Mouse (Mus musculus) thymus, postnatal 25 days (tissue): ENCODE results near the gene Caprin1.

Experiments used
- DNase-seq: peaks from one replicate; pipeline ENCODE4 v3.0.0; 2022

Gene Caprin1

DNA sequence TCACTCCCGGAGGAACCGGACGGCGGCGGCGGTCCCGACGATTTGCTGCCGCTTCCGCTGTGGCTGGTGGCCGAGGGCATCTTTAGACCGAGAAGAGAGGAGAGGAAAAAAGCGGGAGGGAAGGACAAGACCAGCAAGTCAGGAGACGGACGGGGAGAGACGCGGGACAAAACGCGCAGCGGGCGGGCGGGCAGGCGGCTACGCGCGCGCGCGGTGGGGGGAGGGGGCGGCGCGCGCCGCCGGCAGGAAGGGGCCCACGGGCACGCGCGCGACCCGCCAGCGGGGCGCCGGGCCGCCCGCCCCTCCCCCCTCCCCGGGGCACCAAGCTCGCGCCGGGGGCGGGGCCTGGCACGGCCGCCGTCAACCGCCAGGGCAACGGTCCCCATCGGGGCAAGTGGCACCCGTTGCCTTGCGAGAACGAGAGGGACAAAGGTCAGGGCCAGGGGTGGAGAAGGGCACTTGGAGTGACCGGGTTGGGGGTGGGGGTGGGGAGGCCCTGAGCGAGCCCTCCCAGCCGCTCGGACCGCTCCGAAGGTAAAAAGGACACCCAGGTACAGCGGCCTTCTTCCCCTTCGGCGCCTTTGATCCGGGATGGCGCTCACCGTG lies 485 bp downstream of the Caprin1 start:
- peak; percentile 89 for DNase-seq

DNA sequence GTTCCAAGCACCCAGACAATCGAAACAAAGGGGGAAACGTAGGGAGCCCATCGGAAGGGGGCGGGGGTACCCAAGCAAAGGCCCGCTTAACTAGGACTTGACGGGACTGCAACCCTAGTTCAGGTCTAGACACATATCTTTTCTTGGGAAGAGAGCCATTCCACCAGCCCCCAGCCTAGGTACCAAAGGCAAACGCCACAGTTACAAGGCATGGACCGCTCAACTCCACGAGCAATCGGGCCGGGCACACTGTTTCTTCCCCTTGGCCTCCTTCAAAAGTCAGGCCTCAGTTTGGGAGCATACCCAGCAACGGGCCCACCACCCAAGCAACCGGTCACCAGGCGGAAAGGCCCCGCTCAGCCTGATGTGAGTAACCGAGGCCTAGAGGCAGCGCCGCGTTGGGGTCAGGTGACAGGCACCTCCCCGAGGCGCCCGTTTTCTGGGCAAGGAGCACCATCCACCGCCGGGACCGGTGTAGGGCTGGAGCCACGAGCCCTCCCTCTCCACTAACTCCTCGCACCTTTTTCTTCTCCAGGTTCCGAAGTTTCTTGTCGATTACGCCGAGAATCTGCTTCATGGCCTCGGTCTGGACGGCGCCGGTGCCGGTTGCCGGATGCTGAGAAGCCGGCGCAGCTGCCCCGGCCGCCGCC lies 1.1 kb downstream of the Caprin1 start:
- DNase-seq: peak; percentile 61

DNA sequence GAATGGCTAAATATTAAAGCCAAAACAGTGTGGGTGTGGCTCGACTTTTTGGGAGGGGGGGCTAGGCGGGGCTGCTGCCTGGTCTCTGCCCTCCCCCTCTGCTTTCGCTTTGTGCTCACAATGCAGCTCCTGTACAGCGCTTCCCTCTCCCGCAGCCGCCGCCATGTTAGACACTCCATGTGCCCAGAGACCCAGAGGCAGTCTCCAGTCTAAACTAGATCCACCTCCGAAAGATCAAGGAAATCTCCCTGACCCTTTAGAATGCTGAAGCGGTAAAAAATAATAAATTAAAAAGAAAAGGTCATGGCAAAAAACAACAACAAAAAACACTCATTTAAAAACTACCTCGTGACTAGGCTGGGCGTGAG lies 1.6 kb downstream of the Caprin1 start:
- DNase-seq: peak; percentile 80

DNA sequence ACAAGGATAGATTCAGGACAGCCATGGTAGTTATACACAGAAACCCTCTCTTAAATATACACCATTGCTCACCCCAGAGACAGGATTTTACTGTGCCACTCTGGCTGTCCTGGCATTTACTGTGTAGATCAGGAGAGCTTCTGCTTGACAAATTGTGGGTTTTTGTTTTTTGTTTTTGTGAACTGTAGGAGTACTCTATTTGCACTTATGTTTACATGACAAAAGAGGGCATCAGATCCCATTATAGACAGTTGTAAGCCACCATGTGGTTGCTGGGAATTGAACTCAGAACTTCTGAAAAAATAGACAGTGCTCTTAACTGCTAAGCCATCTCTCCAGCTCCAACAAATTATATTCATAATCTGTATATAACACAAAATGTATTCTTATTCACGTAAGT lies 5.4 kb downstream of the Caprin1 start:
- DNase-seq: no peak

DNA sequence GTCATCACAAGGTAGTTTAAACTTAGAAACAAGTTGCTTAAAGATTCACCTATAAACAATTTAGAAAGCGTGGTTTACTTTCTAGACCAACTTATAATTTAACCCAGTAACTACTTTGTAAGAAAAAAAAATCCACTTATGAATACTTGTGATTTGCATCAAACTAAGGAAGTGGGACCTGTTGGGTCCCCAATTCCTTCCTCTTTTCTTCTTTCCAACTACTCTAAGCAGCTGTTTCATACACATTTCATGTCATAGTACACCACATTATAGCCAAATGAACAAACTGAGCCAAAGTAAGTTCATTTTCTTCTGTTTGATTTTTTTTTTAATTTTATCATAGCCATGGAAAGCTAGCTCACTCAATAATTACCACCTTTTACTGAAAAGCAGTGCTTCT lies 11.7 kb downstream of the Caprin1 start:
- no peak for DNase-seq

DNA sequence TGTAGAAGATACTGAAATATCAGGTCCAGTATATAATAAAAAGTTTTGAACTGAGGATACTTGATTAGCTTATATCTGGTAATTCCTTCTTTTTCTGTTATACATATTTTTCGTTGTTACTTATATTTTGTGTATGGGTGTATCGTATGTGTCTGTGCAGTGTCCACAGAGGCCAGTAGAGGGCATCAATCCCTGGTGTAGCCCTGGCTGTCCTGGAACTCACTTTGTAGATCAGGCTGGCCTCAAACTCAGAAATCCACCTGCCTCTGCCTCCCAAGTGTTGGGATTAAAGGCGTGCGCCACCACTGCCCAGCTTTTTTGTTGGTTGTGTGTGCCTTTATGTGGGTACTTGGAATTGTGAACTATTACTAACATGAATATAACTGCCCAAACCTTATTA lies 12.8 kb downstream of the Caprin1 start:
- DNase-seq: peak; percentile 38

DNA sequence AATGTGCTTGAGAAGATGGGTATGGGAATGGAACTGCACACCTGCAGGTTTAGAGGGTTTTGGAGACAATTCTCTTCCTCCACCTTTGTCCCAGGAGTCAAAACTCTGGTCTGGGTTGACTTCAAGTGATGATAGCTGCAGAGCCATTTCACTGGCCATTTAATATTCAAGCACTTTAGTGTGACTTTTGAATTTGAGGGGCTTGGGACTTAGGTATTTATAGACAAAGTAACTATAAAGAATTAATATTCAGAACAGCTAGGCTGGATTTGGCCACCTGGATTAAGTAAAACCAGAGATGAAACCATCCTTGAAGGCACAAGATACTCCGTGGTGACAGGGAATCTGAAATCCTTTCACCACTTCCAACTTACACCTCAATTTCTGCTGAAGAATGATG lies 35.0 kb downstream of the Caprin1 start:
- no peak for DNase-seq

DNA sequence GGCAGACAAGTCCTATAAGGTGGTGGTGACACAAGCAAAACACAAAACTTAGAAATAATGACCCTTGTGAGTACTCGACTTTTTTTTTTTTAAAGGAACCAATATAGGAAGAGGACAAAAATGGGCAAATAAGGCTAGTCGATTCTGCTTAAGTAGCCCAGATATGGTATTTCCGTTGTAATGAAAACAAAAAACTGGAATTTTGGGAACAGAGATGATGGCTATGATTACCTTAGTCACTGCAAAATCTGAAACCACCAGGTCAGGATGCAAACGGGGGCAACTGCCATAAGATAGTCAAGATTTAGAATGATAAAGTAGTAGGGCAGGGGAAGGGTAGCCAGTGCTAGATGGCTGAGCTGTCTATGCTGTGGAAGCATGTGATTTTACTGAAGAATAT lies 35.5 kb downstream of the Caprin1 start:
- DNase-seq: no peak

DNA sequence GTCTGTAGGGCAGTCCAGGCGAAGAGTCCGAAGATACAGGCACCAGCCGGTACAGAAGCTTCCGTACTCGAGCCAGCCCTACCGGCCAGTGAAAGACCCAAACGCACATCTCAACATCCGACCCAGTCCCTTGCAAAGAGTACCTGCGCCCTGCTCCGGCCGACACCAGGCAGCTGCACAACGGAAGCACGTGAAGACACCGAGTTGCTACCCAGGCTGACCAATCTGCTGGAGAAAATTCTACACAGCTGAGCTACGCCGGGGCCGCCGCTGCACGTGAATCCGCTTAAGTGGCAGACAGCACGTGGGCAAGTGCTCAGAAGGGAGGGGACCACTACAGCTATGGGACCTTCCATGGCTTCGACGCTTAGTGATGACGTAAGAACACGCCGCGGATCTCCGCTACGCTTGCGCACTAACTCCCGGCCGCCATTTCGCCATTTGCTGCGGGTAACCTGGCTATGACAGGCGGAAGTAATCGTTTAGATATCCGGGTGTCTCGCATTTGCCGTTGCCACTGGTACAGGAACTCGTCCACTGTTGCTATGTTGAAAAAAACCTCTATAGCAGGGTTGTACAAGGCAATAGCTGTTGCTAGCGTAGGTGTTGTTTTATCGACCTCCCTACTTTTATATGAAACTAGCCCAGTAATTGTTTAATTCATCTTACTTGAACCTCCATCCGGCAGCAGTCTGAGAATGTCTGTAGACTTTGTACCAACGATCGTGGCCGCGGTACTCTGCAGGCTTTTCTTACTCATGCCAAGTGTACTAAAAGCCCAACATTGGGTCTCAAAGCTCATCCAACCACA lies 36.3 kb downstream of the Caprin1 start, which contains the start of gene Nat10:
Nat10 (minus strand) TSS at position 365 of the 811 bp plus-strand sequence.
- peak; percentile 98 for DNase-seq

DNA sequence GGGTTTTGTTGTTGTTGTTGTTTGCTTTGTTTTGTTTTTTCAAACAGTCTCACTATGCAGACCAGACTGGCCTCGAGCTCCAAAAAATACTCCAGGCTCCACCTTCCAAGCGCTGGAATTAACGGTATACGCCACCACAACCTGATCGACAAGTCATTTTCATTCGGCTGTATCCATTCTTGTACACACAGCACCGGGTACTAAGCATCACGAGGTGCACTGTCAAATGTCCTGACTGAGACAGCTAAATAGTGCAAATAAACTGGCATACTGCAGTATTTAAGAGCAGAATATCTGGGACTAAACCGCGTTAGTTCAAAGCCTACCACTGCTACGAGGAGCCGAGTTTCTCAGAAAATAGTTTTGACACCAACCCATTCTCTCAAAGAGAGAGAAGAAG lies 37.0 kb downstream of the Caprin1 start:
- DNase-seq: no peak

DNA sequence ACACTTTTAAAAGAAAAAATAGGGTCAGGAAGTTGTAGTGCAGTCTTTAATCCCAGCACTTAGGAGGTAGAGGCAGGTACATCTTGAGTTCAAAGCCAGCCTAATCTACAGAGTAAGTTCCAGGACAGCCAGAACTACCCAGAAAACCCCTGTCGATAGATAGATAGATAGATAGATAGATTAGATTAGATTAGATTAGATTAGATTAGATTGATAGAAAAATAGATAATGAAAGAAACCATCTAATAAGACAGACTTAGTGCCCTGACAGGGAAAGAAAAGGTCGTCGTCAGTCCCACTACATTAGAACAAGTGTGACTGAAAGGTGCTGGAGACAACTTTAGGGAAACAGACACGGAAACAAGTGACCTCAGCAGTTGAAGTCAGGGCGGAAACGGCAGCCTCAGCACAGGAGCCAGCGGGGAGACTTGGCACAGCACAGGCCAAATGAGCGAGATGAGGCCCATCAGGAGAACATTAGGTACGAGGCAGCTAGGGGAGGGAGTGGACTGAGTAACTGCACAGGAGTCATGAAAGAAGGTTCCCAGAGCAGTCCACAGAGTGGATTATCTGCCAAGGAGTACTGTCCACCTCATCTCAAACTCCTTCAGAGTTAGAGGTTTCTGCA lies 41.9 kb downstream of the Caprin1 start:
- DNase-seq: no peak

DNA sequence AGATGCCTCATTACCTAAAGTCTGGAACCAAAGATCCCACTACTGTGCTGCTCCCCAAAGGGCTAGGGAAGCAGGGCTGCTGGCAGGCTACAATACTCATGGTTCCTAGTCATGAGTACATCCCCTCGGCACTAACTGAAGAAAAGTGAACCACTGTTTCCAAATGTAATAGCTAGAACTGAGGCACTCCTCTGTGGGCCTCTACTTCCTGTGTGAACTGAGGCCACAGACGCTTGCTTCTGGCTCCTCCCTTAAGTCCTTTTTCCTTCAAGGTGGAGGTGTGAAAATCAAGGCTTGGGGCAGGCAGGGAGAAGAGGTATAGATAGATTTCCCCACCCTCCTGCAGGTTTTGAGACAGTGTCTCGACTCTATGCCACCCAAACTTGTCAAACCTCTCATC lies 42.8 kb downstream of the Caprin1 start:
- DNase-seq: no peak

DNA sequence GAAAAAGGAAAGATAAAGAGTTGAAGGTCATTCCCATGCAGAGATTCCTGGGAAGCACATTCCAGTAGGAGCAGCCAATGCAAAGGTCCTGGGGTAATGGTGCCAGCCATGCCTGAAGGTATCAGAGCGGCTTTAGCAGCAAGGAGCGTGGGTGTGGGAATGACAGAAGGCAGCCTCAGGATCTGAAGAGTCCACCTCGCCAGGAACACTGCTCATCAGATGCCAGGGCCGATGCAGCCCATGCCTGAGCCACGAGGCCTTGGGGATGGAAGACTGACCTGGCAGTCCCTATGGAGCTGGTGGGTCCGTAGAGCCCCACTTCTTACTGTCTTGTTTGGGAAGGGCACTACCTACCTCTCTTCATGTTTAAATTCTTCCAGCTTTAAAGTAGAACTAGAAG lies 45.7 kb downstream of the Caprin1 start:
- no peak for DNase-seq

DNA sequence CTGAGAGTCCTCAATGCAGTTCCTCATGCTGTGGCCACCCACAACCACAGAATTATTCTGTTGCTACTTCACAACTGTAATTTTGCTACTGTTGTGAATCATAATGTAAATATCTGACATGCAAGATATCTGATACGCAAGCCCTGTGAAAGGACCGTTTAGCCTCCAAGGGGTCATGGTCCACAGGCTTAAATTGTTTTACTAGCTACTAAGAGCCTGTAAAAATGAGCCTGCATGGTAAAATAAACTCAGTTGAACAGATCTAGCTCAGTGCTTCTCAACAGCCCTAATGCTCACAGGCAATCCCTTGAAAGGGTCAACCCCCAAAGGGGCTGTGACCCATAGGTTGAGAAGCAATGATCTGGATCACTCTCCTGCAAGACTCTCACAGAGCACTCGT lies 48.4 kb downstream of the Caprin1 start:
- no peak for DNase-seq

DNA sequence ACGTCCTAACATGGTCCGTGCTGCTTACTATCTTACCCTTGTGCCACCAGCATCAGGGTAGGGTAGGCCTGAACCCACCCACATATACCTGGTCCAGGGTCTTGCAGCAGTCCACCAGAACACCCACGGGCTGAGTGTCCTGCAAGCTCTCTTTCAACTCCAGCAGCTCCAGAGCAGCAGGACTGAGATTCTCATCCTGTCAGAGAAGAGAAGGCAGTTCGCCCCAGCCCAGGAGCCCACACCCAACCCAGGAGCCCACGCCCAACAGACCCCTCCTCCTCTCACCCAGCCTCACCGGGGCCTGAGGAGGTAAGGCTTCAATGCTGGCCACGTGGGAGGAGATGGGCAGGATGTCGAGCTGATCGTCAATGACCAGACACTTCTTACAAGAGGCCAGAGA lies 49.6 kb downstream of the Caprin1 start:
- DNase-seq: no peak

DNA sequence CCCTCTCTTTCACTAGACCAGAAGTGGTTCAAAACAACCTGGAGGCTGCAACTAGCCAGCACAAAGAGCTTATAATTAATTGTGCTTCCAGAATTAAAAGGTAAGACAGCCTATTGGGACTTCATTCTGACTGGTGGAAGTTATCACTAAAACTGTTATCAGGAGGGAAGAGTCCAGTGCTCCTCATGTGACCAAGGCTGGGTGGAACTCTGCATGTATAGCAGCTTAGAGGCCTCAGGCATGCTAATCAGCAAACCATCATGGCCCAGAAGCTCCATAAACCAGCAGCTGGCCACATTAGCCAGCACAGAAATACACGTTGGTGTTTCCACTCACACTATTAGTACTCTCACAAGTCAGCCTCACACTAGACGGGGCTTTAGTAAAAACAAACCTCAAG lies 50.7 kb downstream of the Caprin1 start:
- DNase-seq: no peak

DNA sequence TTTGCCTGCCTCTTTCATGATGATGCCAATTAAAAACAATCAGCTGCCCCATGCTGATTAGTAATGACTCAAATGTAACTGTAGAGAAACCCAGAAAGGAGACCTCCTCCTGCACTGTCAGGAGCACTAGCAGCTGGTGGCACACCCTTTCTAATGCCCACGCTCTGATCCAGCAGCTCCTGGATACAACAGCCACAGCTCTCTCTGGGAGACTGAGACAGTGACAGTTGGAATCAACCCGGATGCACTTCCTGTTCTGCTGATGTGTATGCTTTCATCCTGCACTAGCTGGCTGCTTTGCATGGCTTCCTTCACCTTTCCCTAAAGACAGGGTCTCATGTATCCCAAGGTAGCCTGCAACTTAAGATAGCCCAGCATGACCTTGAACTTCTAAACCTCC lies 51.4 kb downstream of the Caprin1 start:
- no peak for DNase-seq

DNA sequence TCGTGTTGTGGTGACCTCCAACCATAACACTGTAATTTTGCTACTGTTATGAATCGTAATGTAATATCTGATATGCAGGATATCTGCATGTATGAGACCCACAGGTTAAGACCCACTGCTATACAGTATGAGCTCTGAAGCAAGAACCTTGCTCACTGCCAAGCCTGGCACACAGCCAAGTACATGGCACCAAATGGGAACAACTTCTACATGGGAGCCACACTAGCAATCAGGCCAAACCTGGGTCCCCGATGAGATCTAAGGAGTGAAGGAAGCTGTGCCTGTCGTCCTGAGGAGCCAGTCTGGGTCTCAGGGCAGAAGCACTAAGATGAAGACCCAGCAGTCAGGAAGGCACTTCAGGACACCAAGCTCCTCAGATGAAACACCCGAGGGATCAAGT lies 52.0 kb downstream of the Caprin1 start:
- DNase-seq: no peak

DNA sequence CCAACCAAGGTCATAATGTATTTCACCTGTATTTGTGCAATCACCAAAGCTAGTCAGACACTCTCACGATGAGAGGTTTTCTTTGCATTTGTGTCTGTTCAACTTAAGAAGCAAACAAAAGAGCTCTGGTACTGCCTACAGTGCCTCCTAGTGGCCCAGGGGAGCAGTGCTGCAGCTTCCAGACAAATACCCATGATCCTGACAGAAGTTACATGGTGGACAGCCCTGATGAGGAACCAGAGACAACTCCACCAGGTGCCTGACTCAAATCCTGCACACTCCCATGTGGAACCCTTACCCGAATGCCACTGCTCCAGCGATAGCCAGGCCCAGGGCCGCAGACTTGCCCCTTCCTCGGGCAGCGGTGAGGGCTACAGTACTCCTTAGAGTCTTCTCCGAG lies 53.5 kb downstream of the Caprin1 start:
- DNase-seq: peak; percentile 78

DNA sequence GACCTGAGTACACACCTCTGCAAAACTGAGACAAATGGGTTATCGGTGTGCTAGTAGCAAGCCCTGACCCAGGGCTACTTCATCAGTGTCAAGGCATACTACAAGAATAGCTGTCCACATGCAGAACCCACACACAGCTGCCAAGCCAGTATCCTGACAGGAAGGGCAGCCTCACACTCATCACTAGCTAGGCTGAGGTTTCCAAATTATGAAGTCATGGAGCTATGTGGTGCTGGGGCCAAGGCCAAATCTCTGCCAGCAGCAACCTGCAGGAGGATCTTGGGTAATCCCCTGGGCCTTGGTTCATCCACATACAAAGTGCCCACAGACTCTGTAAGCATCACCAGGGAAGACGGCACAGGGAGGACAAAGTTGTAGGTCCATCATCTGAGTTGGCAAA lies 53.9 kb downstream of the Caprin1 start:
- DNase-seq: no peak

DNA sequence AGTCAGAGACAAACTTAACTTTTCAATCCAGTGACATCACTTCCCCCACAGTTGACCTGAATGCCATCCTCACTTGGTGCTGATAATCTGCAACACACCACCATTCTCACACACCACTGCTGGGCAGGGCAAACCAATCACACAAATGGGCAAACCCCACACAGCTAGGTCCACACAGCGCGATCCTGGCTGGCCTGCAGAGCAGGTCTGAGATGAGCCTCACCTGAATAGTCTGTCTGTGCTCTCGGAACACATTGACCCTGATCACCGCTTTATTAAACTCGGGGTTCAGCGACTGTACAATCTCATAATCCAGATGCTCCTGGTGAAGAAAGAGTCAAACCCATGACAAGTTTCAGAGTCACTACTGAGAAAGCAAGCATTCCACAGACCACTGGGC lies 54.6 kb downstream of the Caprin1 start:
- no peak for DNase-seq

DNA sequence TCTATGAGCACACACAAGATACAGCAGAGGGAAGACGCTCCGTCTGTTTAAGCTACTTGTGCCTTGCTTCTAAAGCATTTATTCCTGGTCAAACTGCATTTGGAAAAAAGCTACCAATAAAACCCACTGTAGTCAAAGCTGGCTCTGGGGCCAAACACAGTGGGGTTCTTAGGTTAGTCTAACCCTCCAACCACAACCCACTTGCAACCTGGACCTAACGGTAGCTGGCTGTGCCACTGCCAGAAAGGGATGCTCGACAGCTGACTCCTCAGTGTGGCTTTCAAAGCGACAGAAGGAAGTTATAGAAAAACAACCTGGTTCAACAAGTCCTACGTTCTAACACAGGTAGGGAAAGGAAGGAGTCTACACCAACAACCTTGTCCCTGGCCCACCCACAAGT lies 66.0 kb downstream of the Caprin1 start:
- no peak for DNase-seq

DNA sequence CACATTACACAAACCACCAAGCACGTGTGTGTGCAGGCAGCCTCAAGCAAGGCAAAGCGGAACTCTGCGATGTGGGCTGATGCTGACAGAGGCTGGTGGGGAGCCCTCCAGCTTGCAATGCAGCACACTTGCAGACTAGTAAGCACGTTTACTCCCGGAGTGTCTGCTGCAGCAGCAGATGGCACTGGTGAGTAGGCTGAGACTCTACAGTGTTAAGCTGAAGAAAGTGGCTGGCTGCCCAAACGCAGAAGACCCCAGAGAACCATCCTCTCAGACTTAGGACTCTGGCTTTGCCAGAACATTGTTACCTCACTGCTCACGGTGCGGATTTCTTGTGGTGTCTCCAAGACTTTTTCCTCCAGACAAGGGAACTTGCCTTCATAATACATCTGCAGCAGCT lies 66.5 kb downstream of the Caprin1 start:
- no peak for DNase-seq

DNA sequence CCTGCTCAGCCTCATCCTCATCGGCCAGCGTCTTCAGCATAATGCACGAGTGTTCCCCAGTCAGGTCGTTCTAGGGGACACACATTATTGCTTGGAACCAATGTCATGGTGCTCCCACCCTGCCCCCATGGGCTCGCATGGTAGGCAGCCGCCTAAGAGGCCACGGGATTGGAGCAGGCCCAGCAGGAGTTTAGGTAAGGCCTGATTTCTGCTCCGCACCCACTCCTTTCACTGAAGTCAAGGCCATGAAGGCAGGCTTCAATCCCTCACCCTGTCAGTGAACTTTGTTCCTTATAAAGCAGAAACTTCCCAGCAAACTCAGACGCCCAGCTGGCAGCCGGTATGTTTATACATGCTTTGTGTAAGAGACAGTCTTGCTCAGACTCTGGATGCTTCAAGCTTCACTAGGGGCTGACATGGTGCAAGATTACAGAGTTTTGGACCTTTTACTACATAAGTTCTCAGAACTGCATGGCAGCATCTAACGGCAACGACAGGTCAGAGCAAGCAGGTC lies 69.4 kb downstream of the Caprin1 start:
- no peak for DNase-seq
